Mouse (Mus musculus): ENCODE measurements around the gene Ahsg. TPM values are rescaled to one million over a fixed set of nuclear protein-coding genes. Genes with fewer than 3 reads are reported as not detected.

Ahsg gene
- total RNA-seq (2021), result not detected
- long read RNA-seq, result 0 reads

DNA sequence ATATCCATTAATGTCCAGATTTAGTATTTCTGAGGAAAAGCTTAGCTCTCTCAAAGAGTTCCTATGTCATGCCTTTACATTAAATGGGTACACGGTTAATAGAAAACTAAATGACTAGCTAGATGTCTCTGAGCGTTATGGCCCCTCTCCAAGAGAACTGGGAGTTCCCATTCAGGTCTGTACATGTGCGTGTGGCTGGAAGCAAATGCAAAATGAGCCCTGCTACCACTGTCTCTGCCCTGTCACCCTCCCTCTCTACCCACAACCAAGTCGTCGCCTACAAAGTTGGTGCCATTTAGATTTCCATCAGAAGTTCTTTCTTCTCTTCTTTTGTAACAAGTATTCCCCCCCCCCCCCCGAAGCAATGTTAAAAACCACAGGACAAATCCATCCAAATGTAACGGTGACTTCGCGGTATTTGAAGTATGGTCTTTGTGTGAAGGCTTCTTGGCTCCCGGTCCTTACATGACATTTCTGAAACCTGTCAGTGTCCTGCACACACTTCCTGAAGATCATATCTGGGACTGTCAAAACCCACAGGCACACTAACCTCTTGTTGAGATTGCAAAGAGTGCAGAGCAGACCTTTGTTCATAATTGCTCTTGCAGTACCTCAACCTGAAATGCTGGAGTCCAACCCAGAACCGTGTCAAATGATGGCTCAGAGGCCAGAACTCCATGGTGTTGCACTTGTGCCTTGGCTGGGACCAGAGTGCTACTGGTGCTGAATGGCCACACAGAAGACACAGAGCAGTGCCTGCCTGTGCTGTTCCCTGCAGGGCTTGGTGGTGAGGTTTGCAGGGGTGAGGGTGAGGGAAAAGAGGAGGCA, at the start of gene Ahsg:
Gene Ahsg (plus strand): TSS at position 595 of the 828 bp plus-strand sequence.
- no peak for DNase-seq (ENCODE audit: low spot score in 2 of 2)

DNA sequence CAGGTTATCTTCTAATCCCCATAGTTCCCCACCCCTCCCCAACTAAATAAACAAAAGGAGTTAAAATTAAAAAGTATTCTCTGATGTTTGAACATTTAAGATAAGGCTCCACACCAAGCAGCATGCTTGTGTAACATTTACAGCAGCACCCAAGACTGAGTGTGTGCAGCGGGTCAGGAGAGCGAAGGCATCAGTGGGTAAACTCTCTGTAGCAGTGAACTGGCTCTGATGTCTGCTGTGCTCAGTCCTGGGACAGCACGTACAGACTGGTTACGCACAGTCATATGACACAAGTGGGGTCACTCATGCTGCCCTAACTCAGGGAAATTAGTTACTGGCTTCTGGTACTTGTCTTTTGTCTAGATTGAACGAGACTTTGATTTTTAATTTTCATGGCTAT, 48.2 kb upstream of the Ahsg start:
- DNase-seq (ENCODE audit: low spot score in 2 of 2), result no peak

DNA sequence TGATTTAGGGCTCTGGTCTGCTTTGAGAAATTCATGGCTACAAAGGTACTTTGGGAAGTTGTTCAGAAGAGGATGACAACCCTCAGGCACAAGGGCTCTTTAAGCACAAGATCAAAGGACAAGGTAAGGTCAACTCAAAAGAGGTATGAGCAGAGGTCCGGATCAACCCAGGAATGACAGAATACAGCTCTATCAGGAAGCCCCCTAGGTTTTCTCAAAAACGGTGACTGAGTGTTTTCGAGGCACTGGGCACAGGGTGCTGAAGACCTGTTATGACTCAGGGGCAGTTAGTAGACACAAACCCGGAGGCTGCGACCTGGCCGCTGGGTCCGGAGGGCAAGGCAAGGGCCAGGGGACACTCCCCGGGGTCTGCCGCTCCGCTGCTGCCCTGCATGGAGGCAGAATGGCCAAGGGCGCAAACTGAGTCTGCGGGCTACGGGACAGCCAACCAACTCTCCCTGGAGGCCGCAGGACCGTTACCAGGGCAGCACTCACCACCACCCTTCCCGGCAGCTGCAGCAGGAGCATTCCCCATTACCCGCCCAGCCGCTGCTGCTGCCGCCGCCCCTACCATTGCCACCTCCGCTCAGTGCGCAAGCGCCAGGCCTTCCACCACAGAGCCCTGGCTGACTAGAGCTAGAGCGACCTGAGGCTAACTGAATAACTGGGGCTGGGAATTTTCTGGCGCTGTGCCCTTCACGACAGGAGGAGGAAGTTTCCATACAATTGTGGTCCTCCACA, 46.8 kb upstream of the Ahsg start:
- DNase-seq (ENCODE audit: low spot score in 2 of 2), result peak; percentile 70 to 82

DNA sequence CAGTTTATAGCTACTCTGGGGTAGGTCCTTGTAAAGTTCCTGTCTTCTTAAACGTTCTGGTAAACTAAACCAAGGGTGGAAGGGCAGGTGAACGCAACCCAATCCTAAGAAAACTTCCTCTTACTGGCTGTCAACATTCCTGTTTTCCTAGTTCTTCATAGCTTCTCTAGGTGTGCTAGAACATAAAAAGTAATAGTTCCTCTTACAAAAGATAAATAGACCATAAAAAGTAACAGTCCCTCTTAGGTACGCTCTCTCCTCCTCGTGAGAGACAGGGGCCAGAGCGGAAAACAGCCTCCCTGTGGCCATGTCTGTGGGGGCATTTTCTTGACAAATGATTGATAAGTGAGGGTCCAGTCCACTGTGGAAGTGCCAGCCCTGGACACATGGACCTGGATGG, 46.2 kb upstream of the Ahsg start:
- no peak for DNase-seq (ENCODE audit: low spot score in 2 of 2)

DNA sequence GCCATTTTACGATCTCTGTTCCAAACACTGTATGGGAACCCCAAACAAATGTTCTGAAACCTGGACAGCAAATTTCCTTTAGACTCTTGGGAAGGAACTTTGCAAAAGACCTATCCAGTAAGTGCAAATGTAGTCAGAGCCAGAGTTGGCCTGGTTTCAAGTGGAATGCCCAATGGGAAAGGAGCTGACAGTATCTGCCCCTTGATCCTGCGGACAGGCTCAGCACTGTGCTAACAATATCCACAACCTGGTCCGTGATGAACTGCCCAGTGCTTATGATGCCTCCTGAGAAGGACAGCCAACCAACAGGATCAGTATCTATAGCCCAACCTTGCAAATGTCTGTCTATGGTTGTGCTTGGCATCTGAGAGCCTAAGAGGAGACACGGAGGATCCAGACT, 45.6 kb upstream of the Ahsg start:
- DNase-seq (ENCODE audit: low spot score in 2 of 2), result no peak

DNA sequence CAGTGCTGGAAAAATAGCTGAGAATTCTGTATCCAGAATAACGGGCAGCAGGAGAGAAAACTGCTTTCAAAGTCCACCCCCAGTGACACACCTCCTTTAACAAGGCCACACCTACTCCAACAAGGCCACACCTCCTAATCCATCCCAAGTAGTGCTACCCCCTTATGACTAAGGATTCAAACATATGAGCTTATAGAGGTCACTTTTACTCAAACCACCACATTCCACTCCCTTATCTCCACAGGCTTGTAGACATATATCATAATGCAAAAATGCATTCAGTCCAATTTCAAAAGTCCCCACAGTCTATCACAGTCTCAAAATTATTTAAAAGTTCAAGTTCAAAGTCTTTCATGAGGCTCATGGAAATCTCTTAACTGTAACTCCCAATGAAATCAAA, 43.4 kb upstream of the Ahsg start:
- DNase-seq (ENCODE audit: low spot score in 2 of 2), result no peak

DNA sequence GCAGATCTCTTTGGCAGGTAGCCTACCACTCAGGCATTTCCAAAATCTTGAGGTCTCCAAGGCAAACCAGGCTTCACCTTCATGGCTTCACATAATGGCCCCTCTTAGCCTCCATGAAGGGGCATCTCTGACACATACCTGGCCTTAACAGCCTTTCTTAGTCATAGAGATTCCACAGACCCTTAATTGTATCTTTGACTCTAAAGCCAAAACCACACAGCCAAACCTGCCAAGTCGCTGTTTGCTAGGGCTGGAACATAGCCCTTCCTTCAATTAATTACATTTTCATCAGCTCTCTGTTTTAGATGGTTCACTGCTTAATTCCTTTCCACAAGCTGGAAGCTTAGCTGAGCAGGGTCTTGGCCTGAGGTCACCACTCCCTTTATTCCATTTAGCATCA, 42.7 kb upstream of the Ahsg start:
- DNase-seq (ENCODE audit: low spot score in 2 of 2), result no peak

DNA sequence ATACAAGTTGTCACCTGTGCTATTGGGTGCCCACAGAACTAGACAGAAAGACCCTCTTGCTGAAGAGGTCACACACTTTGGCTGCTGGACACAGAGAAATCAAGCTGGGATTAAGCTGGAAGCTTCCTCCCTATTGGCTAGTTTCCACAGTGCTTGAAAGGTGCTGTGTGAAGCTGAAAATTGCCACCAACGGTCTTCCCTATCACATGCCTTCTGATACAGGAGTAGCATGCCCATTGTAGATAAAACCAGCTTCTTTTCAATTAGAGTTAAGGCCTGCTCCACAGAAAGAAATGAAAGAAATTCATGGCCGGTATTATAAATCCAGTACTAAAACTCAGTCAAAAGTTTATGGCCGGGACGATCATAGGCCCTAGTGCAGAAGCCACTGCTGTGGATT, 38.4 kb upstream of the Ahsg start:
- no peak for DNase-seq (ENCODE audit: low spot score in 2 of 2)

DNA sequence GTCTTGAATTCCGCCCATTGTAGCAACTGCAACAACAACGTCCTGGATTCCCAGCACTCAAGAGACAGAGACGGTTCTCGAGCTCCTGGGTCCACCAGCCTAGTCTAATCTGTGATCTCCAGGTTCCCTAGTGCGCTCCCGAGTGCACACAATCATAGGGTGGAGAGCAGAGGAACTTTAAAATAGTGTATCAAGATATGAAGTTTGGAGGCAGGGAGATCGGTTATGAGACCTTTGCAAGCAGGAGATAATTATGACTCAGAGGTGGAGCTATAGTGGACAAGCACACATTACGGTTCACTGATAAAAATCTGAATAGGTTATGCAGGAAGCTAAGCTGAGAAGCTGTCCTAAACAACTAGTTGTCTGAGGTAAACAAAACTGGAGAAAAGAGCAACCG, 34.3 kb upstream of the Ahsg start:
- no peak for DNase-seq (ENCODE audit: low spot score in 2 of 2)

DNA sequence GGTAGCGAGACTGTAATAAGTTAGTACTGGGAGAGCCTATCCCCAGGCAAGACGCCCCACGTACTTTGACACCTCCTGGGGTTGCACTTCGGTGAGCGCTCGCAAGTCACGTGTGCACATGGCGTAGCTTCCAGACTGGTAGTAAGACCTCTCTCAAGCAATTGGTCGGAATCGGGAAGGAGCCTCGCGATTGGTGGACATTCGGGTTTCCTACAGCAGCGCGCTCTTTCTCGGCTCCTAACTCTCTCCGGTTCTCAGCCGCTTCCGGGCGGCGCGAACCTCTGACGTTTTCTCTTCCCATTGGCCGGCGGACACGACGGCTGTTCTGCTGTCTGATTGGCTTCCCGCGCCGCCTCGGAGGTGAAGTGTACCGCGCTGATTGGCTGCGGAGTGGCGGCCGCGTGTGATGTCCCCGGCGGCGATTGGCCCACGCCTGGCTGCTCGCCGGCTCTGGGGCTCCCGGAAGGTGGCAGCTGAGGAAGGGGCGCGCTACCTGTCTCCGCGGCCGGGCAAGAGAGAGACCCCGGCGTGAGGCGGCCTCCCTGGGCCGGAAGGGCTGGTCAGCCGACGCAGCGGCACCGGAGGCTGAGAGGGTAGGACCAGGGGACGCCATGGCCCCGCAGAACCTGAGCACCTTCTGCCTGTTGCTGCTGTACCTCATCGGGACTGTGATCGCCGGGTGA, 33.5 kb upstream of the Ahsg start, which contains the start of the genes Tbccd1 and Dnajb11:
Gene Tbccd1 (minus strand): TSS at position 239 of the 683 bp plus-strand sequence.
Gene Dnajb11 (plus strand): TSS at position 415 of the 683 bp plus-strand sequence.
- peak; percentile 98 to 99 for DNase-seq (ENCODE audit: low spot score in 2 of 2)

DNA sequence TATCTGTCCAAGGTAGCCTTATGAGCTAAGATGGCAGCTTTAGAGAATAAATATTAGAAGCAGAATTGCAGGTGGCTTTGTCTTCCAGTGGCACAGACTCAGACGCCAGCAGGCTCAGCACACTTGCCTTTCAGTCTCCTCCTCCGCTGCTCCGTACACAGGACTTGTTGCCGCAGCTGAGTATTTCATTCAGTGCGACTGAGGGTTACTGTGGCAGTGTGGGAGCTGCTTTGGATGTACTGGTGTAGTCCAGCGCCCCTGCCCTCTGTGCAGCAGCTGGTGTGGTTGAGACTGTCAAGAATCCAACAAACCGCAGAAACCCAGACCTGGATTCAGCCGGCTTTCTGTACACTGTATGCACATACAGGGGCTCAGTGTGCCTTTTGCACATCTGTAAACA, 18.7 kb upstream of the Ahsg start:
- DNase-seq (ENCODE audit: low spot score in 2 of 2), result no peak

DNA sequence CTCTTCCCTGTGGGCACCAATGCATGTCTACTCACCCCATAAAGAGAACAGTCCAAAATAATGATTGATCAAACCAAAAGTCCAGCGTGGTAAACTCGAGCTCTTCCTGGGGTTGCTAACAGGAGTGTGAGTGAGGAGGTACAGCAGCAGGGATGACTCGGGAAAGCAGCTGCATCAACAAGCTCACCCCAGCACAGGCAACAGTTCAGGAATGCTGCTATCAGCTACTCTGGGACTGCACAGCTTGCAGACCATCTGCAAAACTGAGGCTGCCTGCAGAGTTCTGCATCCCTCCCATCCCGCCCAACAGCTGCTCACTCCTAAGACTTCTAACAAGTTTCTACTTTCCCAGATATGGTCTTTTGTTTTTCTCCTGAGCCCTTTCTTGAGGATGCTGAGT, 17.7 kb upstream of the Ahsg start:
- DNase-seq (ENCODE audit: low spot score in 2 of 2), result no peak

DNA sequence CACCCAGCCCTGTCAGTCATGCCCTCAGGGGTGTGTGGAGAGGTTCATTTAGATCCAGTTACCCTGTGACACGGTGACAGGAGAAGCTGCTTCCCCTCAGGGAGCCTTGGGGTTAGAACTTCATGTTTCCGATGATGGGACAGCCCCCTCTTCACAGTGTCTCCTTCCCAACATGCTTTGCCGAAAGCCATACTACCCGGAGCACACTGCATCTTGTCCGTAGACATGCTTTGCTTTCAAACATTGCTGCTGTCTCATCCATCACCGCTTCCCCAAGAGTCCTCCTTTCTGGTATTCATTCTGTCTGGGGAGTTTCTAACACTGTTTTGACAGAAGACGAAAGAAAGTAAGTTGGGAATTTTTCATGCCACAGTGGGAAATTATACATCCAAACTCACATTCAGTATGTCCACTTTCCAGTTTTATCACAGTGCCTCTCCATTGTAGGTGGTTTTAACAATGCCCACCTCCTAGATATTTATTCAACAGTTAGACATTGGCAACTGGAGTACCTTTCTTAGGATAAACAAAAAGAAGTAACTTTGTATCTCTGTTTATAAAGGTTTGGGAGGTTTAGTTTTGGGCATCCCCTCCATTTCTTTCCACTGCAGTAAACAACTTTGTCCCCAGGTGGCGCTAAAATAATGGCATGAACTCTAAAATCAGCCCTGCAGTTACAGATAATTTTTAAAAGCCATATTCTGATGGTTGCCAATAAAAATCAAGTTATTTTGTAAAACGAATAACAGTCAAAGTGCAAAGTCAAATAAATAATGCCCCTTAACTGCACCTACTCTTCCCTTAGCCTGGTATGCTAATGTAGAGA, 14.6 kb upstream of the Ahsg start:
- peak; percentile 56 to 61 for DNase-seq (ENCODE audit: low spot score in 2 of 2)

DNA sequence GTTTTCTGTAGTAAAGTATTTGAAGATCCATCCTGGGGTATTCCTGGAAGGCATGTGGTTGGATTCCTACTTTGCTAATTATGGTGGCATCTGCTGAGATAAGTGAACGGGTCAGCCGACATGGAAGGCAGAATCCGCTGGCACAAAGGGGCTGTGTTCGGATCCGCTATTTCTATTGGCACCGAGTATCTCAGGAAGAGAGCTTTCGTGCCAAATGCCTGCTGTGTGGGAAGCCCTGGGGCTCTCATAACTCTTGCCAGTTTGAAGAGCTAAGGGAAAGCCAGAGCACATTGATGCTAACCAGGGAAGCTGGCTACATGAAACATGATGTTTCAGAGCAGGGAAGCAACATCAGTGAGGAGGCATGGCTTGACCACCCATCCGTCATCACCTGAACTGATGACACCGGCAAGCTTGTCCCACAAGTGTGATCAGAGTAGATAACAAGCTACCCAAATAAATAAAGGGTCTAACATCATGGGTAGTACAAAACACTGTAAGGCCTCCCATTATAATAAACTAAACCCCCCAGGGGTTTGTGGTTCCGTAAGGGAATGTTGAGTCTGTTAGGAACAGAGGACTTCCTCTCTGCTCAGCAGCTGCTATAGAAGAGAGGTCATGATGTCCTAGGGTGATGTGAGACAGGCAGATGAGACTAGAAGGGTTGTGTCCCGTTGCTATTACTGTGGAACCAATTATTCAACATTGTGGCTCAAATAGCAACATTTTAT, 13.3 kb upstream of the Ahsg start:
- DNase-seq (ENCODE audit: low spot score in 2 of 2), result peak; percentile 23 to 31

DNA sequence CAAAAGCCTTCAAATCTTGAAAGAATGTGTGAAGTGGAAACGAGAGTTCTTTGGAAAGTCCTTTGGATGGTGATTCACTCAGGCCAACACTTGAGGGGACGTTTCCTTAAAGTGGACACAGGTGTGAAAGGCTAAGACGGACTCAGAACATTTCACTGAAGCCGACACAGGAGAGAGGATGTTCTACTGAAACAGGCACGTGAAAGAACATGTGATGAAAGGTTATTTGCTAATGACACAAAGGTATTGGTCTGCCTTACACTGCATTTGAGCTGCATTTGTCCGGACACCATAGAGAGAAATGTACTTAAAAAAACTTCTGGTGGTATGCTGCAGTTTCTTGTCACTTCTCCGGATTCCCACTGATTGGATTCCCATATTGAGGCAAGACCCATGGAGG, 12.4 kb upstream of the Ahsg start:
- no peak for DNase-seq (ENCODE audit: low spot score in 2 of 2)

DNA sequence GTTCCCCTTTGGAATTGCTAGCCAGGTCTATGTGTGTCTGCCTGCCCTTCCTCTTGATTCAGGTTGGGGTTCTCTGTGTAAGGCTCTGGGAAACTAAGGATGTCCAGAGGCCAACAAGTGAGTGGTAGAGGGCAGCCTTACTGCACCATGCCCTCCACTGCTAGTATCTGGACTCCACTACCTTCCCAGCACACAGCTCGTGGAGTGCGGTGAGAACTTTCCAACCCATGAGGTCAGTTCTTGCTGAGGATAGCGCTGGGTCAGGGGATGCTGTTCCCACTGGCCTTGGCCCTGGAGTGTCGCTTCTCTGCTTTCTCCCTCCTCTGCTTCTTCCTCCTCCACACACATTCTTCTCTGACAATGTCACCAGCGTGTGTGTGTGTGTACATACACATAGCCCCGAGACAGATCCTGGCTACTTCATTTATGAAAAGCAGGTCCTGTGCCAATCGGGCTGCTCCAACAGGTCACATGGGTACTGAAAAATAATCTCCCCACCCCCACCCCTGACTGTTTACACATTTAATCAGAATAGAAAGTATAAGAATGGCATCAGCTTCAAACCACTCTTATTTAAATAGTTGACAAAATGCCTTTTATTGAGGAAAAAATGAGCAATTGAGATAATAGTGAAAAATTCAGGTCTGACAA, 11.0 kb upstream of the Ahsg start:
- DNase-seq (ENCODE audit: low spot score in 2 of 2), result no peak

DNA sequence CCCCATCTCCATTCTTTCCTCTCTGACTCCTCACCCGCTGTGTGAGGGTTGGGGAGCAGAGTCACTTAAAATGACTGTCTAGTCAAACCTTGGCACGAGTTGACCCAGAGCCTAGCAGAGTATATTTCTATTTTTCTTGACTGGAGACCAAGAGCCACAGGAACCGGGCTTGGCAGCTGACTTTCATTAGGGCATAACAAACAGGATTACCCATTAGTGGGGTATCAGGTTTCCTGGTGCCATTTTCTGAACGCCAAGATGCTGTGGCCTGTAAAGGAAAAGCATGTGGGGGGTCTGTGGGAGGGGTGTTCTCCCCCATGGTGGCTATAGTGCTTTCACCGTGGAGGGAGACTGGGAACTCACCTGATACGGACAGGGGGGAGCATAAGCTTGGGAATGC, 10.2 kb upstream of the Ahsg start:
- DNase-seq (ENCODE audit: low spot score in 2 of 2), result no peak

DNA sequence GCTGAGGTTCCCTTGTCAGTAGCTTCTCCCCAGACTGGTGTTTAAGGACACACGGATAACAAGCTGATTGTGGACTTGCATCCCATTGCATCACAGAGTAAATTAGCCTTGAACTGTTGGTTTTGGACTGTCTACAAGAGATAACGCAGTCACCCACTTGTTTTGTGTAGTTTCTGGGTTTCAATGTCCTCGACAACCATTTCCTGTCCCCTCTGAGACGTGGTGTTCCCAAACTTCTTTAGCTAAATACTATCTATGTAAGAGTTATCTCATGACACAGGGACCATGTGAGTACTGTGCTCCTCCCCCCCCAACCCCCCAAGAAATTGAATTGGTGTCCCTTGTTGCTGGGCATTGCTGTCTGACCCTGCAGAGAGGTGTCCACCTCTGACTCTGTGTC, 9.6 kb upstream of the Ahsg start:
- no peak for DNase-seq (ENCODE audit: low spot score in 2 of 2)

DNA sequence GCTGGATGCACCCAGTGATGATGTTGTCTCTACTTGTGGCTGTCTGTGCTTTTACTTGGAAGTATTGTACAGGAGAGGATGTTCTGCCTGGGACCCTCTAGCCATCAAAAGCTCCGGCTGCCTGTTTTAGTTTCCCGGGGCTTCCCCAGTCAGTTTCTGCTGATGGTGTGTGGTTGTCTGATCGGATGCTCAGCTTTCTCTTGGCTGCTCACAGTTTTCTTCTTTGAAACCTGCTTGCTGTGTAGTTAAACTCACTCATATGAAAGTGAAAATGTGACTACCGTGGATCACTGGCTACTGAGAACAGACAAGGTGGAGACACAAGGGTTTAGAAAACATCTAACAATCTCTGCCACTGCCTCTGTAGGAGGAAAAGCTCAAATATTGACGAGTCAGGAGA, 7.6 kb upstream of the Ahsg start:
- DNase-seq (ENCODE audit: low spot score in 2 of 2), result no peak

DNA sequence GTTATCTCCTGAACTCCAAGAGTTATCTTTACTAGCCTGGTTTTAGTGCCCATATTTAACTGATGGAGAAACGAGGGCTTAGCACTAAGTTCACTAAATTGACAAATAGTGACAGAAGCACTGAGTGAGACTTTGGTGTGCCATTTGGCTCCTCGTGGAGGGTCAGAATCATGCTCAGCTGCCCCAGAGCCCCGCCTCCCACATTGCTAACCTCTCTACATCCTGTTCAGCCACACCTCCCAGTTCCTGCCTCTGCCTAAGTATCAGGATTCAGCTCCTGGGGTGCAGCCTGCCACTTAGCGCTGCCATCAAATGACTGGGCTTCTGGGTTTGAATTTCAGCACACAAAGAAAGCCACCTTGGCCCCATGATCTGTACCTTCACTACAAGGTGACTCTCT, 5.7 kb upstream of the Ahsg start:
- no peak for DNase-seq (ENCODE audit: low spot score in 2 of 2)

Data from layer of hippocampus, postnatal 10 days (tissue).